Mouse (Mus musculus) frontal cortex, postnatal 36 days (tissue): ENCODE measurements at regions not wholly inside any gene's neighbourhood (a gene's known extent, or its start where the extent isn't known, plus 50 kb on each side); places are given as distances from the start of the nearest gene placed in this dataset.
"Not testable (repeated sequence)": the region's sequence is repeated elsewhere in the genome, so short reads cannot be mapped to it uniquely, and the experiment has no call there.

ENCODE experiments used
- DNase-seq, 2 experiments: peaks; one replicate each; pipeline ENCODE4 v3.0.0; 2022; ENCODE audit warnings: low spot score in 2 of 2

GRCm38 (mm10) chr12:119102106-119102505 is 135.9 kb upstream of the Abcb5 start:
- not testable (repeated sequence) for DNase-seq

GRCm38 (mm10) chr12:119099736-119100135 is 133.5 kb upstream of the Abcb5 start:
- no peak for DNase-seq

- DNase-seq = no peak
Measured at GRCm38 (mm10) chr12:119097814-119098213, 131.6 kb upstream of the Abcb5 start.

- no peak for DNase-seq
Measured at GRCm38 (mm10) chr12:119094314-119094713, 128.1 kb upstream of the Abcb5 start.

- no peak for DNase-seq
Measured at GRCm38 (mm10) chr12:119093402-119093801, 127.2 kb upstream of the Abcb5 start.

- DNase-seq = no peak
Measured at GRCm38 (mm10) chr12:119089292-119089691, 123.1 kb upstream of the Abcb5 start.

GRCm38 (mm10) chr12:119088666-119089065 is 122.4 kb upstream of the Abcb5 start:
- DNase-seq = no peak

GRCm38 (mm10) chr12:119084814-119085213 is 118.6 kb upstream of the Abcb5 start:
- DNase-seq = no peak

GRCm38 (mm10) chr12:119082781-119083180 is 116.6 kb upstream of the Abcb5 start:
- no peak for DNase-seq

GRCm38 (mm10) chr12:119075825-119076224 is 109.6 kb upstream of the Abcb5 start:
- no peak for DNase-seq

GRCm38 (mm10) chr12:119074742-119075478 is 108.7 kb upstream of the Abcb5 start:
- no peak for DNase-seq

GRCm38 (mm10) chr12:119074147-119074546 is 107.9 kb upstream of the Abcb5 start:
- no peak for DNase-seq

GRCm38 (mm10) chr12:119070963-119071362 is 104.7 kb upstream of the Abcb5 start:
- no peak for DNase-seq

- DNase-seq = no peak
Measured at GRCm38 (mm10) chr12:119070446-119070845, 104.2 kb upstream of the Abcb5 start.

GRCm38 (mm10) chr12:119069747-119070146 is 103.5 kb upstream of the Abcb5 start:
- no peak for DNase-seq

GRCm38 (mm10) chr12:119068079-119068478 is 101.9 kb upstream of the Abcb5 start:
- DNase-seq = no peak

- DNase-seq = no peak
Measured at GRCm38 (mm10) chr12:119062931-119063330, 96.7 kb upstream of the Abcb5 start.

GRCm38 (mm10) chr12:119062490-119062889 is 96.3 kb upstream of the Abcb5 start:
- DNase-seq = no peak

- DNase-seq = peak in 1 of 2 experiments; percentile 14
Measured at GRCm38 (mm10) chr12:119054560-119054959, 88.3 kb upstream of the Abcb5 start.

- no peak for DNase-seq
Measured at GRCm38 (mm10) chr12:119051692-119052379, 85.6 kb upstream of the Abcb5 start.

- no peak for DNase-seq
Measured at GRCm38 (mm10) chr12:119038306-119038705, 72.1 kb upstream of the Abcb5 start.

- DNase-seq = no peak
Measured at GRCm38 (mm10) chr12:119034828-119035227, 68.6 kb upstream of the Abcb5 start.

GRCm38 (mm10) chr12:119028711-119029110 is 62.5 kb upstream of the Abcb5 start:
- DNase-seq = no peak
